Mouse (Mus musculus) kidney, adult 18-20 months (tissue): ENCODE results near the gene Mgarp.
"Not testable (repeated sequence)": the region's sequence is repeated elsewhere in the genome, so short reads cannot be mapped to it uniquely, and the experiment has no call there.

Experiments used
- DNase-seq: peaks from one replicate; pipeline ENCODE4 v3.0.0; 2021

The Mgarp gene

DNA sequence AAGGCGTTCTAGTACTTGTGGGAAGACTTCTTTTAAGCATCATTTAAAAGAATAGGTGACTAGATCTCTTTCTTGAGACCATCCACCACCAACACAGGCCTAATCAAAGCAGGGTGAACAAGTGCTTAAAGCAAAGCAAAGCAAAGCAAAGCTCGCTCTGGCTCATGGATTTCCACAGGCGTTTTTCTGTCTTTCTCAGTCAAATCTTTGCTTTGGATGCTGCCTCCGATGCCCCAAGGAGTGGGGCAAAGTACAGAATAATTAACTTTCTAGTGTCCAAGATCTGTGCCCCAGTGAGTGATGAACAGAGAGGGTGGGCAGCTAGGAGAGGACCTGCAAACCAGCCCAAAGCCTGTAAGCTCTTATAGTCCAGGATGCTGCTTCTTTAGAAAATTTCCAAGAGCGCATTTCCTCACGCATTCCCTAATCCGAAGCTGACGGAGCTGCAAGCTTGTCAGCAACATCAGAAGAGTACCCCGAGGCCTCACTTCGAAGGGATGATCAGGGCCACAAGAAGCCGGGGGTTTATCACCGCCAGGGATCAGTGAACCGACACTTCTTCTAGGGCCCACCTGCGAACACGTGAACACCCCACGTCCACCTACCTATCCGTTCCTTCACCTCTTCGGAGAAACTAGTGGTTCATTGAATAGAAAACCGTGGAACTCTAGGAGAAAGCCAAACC, 935 bp downstream of the Mgarp start:
- no peak for DNase-seq

DNA sequence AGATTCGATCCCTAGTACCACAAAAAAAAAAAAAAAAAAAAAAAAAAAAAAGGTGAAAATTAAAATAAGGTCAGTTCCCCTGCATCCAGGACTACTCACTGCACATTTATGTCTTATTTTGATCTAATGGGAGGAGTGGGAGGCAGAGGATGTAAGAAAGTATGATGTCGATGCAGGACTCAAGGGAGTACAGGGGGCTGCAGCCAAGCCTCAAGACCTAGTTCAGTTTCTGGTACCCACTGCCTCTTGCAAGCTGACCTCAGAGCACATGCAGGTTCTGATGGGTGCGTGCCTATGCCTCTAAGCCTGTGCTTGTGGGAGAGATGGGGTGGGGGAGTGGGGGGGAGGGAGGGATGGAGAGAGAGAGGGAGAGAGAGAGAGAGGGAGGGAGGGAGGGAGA, 1.7 kb downstream of the Mgarp start:
- DNase-seq: no peak

DNA sequence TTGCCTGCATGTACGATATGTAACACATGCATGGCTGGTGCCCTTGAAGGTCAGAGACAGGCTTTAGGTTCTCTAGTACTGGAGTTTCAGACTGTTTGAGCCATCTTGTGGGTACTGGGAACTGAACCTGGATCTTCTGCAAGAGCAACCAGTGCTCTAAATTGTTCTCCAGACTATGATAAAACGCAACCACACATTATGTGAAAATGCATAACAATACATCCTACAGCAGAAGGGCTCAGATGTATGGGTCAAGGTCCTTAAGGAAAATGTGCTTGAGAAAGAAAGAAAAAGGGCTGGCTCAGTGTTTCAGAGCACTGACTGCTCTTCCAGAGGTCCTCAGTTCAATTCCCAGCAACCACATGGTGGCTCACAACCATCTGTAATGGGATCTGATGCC, 2.9 kb downstream of the Mgarp start:
- DNase-seq: no peak

DNA sequence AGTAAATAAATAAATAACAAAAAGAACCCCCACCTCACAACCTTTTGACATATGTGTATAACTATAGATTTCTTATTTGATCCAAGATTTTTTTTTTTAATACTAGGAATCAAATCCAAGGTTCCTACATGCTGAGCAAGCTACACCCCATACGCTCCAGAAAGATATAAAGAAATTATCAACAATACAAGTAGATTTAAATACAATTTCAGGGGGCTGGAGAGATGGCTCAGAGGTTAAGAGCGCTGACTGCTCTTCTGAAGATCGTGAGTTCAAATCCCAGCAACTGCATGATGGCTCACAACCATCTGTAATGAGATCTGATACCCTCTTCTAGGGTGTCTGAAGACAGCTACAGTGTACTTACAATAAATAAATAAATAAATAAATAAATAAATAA, 3.5 kb downstream of the Mgarp start:
- not testable (repeated sequence) for DNase-seq

DNA sequence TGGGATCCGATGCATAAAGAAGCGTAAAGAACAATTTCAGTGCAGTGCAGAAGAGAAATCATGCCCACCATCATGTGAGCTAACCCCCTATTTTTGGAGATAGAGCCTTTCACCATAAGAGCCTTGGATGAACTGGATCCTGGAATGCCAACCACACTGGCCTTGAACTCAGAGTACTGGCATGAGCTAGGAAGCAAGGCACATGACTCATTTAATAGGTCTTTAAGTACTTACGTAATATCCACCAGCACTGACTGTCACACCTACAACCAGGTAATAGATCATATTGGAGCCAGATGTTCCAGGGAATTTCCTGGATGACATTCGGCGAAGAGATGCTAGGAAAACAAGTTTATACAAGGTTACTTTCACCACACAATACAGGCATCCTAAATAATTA, 4.9 kb downstream of the Mgarp start:
- no peak for DNase-seq

DNA sequence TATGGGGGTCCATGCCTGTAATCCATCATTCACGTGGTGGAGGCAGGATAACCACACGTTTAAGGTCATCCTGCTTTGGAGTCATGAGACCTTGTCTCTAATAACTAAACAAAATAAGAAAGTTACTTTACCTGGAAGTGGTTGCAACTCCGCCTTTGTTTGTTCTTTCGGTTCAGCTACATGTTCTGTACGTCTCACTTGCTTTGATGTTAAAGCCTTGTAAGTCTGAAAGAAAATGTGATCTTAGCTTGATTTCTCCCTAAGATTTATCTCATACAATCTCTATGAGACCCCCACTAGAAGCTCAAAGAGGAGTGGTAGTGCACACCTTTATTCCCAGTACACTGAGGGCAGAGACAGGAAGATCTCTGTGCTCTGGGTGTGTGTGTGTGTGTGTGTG, 5.4 kb downstream of the Mgarp start:
- DNase-seq: no peak

DNA sequence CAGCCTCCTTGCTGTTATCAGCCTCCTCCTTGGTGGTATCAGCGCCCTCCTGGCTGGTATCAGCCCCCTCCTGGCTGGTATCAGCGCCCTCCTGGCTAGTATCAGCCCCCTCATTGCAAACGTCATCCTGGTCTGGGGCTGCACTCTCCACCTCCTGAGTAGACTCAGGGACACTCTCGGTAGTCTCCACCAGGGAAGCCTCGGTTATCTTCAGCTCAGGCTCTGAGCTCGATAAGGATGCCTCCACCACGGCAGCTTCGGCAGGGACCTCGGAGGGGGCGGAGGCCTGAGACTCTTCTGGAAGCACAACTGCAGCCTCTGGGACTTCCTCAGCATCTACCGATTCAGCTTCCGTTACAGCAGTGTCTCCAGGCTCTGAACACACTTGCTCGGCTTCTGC, 7.6 kb downstream of the Mgarp start:
- no peak for DNase-seq

DNA sequence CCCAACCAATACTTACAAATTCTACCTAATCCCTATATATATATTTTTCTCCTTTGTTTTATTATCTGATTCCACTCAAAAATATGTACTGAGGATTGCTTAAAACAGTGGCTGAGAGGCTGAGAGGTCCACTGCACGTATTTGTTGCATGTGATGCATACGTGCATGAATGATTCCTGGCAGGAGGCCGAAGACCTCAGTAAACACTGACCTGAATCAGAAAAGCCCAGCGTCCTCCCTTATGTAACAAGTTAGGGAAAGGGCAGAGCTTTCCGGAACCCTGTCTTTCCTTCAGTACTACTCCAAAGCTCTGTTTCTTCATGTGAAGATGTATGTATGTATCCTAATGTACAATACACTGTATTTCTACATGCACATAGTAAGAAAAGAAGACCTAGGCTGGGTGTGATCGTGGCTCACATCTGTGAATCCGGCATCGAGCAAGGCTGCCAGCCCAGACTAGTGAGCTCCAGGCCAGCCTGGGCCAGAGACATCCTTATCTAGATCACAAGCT, 8.6 kb downstream of the Mgarp start:
- peak; percentile 35 for DNase-seq

DNA sequence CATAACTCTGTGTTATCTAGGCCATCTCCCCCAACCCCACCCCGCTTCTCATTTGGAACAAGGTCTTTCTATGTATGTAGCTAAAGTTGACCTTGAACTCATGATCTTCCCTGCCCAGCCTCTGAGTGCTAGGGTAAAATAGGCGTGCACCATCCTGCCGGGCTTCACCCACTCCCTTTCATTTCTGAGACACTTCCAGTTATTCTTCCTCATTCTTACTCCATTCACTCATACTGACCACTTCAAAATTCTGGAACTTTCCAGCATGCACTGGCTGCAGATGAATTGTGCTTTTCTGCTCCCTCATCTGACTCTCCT, 9.4 kb downstream of the Mgarp start:
- no peak for DNase-seq

DNA sequence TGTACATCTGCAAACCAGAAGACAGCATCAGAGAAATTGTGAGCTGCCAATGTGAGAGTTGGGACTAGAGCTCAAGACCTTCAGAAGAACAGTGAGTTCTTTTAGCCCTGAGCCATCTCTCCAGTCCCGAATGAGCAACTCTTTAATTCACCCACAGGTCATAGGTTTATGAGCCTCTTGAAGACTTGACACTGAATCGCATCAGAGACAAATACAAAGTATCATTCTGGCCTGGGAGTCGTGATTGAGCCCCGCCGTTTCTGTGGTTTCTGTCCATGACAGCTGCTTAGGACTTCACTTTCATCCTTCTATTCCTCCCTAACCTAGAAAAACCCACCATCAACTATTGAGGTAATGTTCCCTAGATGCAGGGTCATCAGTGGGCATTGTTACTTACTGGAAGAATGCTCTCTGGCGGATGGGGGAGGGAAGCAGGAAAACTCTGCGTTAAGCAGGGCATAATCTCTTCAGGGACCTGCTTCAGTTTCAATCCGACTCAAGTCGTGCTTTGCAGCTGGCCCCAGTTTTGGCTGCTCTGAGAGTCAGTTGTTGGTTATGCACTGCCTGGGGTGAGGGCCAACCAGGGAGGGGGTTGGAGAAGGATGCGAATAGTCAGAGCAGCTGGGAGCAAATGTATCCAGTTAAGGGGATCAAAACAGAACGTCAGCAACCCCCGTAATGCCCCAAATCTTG, 10.0 kb downstream of the Mgarp start:
- no peak for DNase-seq

DNA sequence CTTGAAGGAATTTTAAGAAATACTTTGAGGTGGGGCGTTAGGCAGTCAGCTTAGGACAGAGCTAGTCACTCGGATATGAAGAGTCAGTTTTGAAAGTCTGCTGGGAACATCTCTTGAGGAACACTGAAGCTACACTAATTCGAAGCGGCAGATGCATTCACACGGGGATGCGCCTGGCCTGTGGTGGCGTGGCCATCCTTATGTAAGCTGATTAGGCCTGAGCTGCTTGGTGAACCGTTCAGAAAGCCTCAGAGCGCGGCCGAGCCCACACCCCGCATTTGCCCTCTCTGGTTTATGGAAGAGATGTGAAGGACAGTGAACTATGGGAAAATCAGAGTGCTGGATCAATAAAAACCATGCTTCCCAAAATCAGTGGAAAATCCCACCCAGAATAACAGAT, 13.1 kb downstream of the Mgarp start:
- no peak for DNase-seq

DNA sequence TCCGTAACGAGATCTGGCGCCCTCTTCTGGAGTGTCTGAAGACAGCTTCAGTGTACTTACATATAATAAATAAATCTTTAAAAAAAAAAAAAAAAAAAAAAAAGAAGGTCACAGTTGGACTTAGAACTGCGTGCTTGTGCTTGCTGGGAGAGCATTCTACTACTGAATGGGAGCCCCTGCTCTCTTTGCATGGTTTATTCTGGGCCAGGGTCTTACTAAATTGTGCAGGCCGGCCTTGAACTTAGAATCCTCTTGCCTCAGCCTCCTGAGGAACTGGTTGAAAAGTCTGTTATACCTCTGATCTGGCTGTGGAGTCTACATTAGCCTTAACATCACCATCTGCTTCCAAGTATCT, 15.9 kb downstream of the Mgarp start:
- no peak for DNase-seq

DNA sequence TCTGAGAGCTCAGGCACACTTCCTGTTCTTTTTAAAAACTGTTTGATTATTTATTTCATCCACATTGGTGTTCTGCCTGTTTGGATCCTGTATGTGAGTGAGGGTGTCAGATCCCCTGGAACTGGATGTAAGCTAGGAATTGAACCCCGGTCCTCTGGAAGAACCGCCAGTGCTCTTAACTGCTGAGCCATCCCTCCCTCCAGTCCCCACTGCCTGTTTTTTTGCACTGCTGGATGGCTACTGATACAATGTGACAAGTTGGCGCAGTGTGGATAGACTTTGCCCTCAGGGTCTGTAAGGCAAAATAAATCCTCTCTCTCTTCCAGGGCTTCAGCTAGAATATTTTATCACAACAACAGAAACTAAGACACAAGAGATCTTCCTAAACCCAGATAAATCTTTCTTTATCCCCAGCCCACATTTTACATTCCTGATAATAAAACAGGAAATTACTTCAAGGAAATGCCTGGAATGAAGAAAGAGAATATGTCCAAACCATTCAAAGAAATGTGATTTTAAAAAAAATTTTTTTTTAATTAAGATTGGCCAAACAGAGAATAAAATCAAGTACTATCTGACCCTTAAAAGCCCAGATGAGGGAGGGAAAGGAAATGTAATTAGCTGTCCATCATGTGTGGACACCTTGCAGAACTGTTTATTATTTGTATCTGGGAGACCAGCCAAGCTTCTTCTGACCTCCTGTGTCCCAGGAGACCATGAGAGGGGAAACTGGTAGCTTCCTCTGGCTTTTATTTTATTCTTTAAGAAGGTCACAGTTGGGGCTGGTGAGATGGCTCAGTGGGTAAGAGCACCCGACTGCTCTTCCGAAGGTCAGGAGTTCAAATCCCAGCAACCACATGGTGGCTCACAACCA, 16.5 kb downstream of the Mgarp start:
- DNase-seq: no peak

DNA sequence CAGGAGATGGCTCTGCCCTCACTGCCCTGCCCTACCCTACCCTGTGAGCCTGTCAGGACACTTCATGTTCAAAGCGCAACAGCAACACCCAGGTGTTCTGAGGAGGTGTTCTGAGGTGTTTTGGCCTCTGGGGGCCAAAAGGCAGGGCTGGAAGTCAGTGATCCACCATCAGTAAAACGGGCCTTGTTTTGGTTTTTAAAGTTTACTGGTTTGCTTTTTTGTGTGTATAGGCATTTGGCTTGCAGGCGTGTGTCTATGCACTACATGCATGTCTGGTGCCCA, 17.9 kb downstream of the Mgarp start:
- DNase-seq: no peak

DNA sequence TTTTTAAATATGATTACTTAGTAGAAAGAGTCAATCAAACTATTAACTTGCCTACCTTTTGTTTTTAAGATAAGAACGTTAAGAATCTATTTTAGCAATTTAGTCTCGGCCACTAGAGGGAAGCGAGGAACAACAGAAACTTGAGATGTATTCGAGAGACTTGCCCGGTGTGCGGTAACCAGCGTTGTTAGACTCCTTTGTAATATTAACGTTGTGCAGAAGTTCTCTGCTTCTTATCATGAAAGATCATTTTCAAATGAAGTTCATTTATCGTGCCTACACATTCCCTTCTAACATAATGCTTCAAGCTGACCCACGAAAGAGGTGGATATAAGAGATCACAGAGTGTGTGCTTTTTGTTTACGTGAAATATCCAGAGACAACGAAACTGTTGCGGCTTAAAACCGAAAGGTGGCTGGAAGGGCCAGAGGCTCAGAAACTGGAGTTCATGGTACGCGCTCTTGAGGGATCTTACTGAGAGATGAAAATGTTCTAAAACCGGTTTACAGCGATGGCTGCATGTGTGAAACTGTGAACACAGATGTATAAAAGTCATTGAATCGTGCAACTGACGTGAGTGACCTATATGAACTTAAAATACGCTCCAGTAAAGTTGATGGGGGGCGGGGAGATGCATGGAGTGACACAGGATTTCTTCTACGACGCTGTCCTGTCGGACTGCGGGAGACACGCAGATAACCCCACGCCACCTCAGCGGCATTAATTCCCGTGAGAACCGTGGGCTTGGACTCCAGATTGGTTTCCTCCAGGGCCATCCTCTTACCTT, 18.5 kb downstream of the Mgarp start:
- DNase-seq: no peak

DNA sequence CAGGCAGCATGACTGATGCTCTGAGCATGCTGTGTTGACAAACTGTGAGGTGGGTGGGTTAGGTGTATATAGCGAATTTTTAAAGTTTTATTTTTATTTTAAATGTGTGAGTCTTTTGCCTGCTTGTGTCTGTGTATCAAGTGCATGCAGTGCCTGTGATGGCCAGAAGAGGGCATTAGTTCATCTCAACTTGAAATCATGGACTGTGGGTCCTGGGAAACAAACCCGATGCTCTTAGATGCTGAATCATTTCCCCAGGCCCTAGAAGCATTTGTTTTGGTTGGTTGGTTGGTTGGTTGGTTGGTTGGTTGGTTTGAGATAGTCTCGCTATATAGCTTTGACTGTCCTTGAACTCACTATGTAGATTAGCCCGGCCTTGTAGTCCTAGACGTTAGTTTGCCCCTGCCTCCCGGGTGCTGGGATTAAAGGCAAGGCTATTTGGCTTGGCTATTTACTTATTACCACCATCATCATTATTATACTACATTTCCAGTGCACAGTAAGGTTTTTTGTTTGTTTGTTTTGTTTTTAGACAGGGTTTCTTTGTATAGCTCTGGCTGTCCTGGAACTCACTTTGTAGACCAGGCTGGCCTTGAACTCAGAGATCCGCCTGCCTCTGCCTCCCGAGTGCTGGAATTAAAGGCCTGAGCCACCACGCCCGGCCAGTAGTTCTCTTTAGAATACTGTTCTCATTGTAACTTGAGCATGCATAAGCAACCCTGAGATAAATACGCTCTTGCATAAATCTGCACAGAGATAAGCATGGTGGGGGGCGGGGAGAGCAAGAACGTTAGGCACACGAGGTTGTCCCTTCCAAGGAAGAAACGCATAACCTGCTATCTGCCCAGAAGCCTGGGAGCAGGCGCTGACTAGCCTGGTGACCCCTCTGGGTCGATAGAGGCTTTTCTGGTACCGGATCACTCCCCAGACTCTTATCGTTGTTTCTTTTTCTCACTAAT, 21.0 kb downstream of the Mgarp start:
- peak; percentile 75 for DNase-seq

DNA sequence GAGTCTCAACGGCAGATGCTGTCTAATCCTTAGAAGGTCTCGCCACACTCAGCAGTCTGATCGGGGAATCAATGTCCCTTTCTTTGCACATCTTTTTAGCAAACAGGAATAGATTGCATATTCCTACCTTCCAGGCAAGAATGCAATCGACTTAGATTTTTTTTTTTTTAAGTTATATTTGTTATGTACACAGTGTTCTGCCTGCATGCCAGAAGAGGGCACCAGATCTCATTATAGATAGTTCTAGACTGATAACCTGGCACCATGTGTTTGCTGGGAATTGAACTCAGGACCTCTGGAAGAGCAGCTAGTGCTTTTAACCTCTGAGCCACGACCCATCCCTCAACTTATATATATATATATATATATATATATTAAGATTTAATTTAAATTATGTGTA, 23.0 kb downstream of the Mgarp start:
- no peak for DNase-seq

DNA sequence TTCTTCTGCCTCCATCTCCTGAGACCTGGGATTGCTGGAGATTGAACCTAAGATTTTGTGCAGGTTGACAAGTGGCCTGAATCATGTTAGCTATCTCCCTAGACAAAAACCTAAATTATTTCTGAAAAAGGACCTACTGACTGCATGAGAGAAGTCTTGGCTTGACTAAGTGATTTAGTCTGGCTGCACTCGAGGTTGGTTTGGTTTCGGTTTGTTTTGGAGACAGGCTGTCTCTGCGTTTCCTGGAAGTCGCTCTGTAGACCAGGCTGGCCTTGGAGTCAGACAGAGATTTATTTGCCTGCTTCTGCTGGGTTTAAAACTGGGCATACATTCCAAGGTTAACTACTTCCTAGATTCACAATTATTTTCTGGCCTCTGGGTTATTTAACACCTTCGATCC, 23.7 kb downstream of the Mgarp start:
- DNase-seq: no peak

DNA sequence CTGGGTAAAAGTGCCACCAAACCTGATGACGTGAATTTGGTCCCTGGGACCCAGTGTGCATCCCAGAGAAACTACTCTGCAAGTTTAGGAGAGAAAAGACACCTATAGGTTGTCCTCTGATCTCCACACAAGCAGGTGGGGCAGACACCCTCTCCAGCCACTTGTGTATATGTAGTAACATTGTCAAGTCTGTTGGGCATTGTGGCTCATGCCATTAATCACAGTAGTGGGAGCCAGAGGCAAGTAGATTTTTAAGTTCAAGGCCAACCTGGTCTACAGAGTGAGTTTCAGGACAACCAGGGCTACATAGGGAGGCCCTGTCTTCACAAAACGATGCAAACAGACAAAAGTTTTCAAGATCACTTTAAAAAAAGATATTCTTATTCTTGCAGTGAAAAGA, 24.7 kb downstream of the Mgarp start:
- no peak for DNase-seq

DNA sequence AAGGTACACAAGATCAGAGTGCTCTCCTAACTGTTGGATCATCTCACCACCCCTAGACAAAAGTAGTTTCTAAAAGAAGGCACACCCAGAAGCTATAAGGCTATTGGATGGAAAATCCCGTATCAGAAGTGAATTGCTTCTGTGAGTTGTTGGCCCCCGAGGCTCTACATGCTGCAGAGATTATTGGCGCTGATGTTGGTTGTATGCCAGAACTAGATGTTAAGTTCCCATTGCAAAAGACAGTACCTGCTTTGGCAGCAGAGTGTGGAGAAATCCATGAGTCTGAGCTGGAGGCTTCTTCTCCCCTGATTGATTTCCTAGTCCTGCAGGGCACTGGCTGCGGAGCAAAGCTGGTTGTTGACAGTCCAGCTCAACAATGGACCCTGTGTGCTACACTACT, 28.5 kb downstream of the Mgarp start:
- DNase-seq: no peak

DNA sequence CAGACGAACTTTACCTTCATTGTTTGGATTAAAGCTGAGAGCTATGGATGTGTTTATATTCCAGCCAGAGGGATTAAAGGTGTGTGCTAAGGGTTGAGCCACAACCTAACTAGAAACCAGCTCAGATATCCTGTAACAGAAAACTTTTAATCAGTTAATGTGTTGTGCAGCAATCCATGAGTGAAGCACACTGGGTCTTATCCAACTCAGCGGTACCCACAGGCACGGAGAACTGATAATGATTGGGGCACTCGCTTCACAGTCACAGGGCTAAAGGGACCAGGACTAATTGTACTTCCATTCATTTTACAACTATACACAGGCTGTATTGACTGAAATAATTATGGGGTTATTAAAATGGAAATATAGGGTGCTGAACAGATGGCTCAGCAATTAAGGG, 29.6 kb downstream of the Mgarp start:
- no peak for DNase-seq

DNA sequence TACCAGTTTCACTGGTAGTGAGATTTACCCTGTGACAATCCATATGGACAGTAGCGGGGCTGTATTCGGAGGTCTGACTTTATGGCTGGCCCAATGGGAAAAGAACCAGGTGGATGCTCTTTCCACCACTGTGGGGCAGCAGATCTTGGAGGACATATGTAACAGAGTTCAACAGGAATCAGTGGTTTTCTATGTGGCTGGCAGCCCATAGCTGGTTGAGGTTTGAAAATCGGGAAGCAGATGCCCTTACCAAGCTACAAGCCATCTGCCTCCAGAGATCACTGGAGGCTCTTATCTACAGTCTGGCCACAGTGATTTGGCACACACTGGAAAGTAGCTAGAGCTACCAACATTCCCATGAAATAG, 31.0 kb downstream of the Mgarp start:
- no peak for DNase-seq
